Mouse (Mus musculus) leukemia stem cell, adult 10-12 weeks (primary cell): ENCODE measurements around the gene Coch. TPM values are rescaled to one million over a fixed set of nuclear protein-coding genes. Genes with fewer than 3 reads are reported as not detected.

Source experiments
- polyA plus RNA-seq: library from polyadenylated mRNA; stranded (reverse); fragments of >175 nt; gene quantifications from 2 replicates; pipeline ENCODE4 v1.2.3, GENCODE M21; 2012; ENCODE audit warnings: low replicate concordance

The Coch gene
- 0.93 and 7.8 TPM in 2 replicates for polyA plus RNA-seq

GRCm38 (mm10) chr12:51593229-51594029, at the start of gene Coch:
Coch (plus strand) TSS chr12:51593341.

Other genes starting within 250 kb of the Coch start
- 1.4 and 1.5 TPM in 2 replicates for gene G2e3, start 245.3 kb upstream of the Coch start, polyA plus RNA-seq
- 0.38 and 0.88 TPM in 2 replicates for gene Scfd1, start 215.8 kb upstream of the Coch start, polyA plus RNA-seq
- gene Ap4s1, start 97.7 kb downstream of the Coch start, polyA plus RNA-seq, result 11.6 and 13.0 TPM in 2 replicates
- gene Strn3, start 98.6 kb downstream of the Coch start, polyA plus RNA-seq, result 21.3 and 24.3 TPM in 2 replicates
- gene Hectd1, start 236.2 kb downstream of the Coch start, polyA plus RNA-seq, result 5.8 and 11.6 TPM in 2 replicates